Comparison of ENCODE assay signal across 8 mouse cellular contexts in genomic region chr4:98923568-98924070, GRCm38 (mm10). TPM values are rescaled to one million over a fixed set of nuclear protein-coding genes. Genes with fewer than 3 reads are reported as not detected.
DNase-seq lines count a peak whose midpoint lies in the region; ATAC-seq and TF ChIP-seq lines count a peak whose summit lies in the region.

Gene Usp1, plus strand, starts transcription at chr4:98923810.

- WGBS in embryonic facial prominence, embryonic 12.5 days = under 1% methylated on average over 66 of the region's 67 CpGs
- WGBS in heart, embryonic 11.5 days (ENCODE audit: insufficient replicate concordance) = under 1% methylated on average over 58 of the region's 67 CpGs
- WGBS in macrophage (ENCODE audit: missing documents) = 1% methylated on average over 58 of the region's 67 CpGs
- under 1% methylated on average over 66 of the region's 67 CpGs for WGBS in small intestine, adult 2 months

- DNase-seq in embryo, embryonic 10.5 days (ENCODE audit: low spot score) = peak; percentile 81
- no peak for DNase-seq in embryo, embryonic 10 days (ENCODE audit: low spot score)
- DNase-seq in WW6 (ENCODE audit: low read depth, low spot score) = peak; percentile 34
- DNase-seq in layer of hippocampus, adult 8-10 months (ENCODE audit: low spot score in 2 of 2) = peak in 1 of 2 experiments; percentile 79

- H3K27me3 ChIP-seq in embryonic facial prominence, embryonic 12.5 days = no peaks in the 10 kb centered on the region
- H3K27me3 ChIP-seq in heart, embryonic 11.5 days (ENCODE audit: control insufficient read depth, insufficient read depth, low read length) = no peaks in the 10 kb centered on the region
- H3K27me3 ChIP-seq in small intestine, adult 2 months (ENCODE audit: control insufficient read depth, insufficient read depth, low read length) = no peaks in the 10 kb centered on the region

- peaks cover 44% of the 10 kb centered on the region for H3K79me2 ChIP-seq in macrophage (ENCODE audit: inconsistent target)

- peak; percentile 16 for ATAC-seq in embryonic facial prominence, embryonic 12.5 days (ENCODE audit: insufficient number of reproducible peaks, insufficient read depth, low FRiP score, low TSS enrichment)
- ATAC-seq in heart, embryonic 11.5 days (replicated peaks; ENCODE audit: insufficient number of reproducible peaks, low FRiP score, low TSS enrichment) = peak; percentile 44

- peak within 1 kb of the TSS; percentile 97 for H3K4me3 ChIP-seq in embryonic facial prominence, embryonic 12.5 days
- peak within 1 kb of the TSS; percentile 87 for H3K4me3 ChIP-seq in heart, embryonic 11.5 days (ENCODE audit: low read depth, low read length)
- peak within 1 kb of the TSS; percentile 87 for H3K4me3 ChIP-seq in macrophage (ENCODE audit: inconsistent target)
- peak within 1 kb of the TSS; percentile 86 for H3K4me3 ChIP-seq in small intestine, adult 2 months (ENCODE audit: low read depth, low read length)

- TF ChIP-seq CTCF in small intestine, adult 2 months (IDR thresholded peaks at IDR 0.05; ENCODE audit: extremely low read depth, insufficient read length, insufficient replicate concordance, low read depth, low read length) = no peak

- peaks cover 9% of the 10 kb centered on the region for H3K4me1 ChIP-seq in embryonic facial prominence, embryonic 12.5 days
- peaks cover 12% of the 10 kb centered on the region for H3K4me1 ChIP-seq in heart, embryonic 11.5 days (ENCODE audit: control insufficient read depth, insufficient read depth, low read length)
- H3K4me1 ChIP-seq in small intestine, adult 2 months (ENCODE audit: control insufficient read depth, insufficient read depth, insufficient read length, low read length) = peaks cover 1% of the 10 kb centered on the region; the same call in 1 of the 2 replicates

- peak within 1 kb of the TSS; percentile 80 for H3K4me2 ChIP-seq in embryonic facial prominence, embryonic 12.5 days (replicated peaks)
- H3K4me2 ChIP-seq in heart, embryonic 11.5 days = peak within 1 kb of the TSS; percentile 93

- no peaks in the 10 kb centered on the region for H3K36me3 ChIP-seq in embryonic facial prominence, embryonic 12.5 days
- no peaks in the 10 kb centered on the region for H3K36me3 ChIP-seq in heart, embryonic 11.5 days (ENCODE audit: control insufficient read depth, insufficient read depth, low read length)
- no peaks in the 10 kb centered on the region for H3K36me3 ChIP-seq in macrophage (ENCODE audit: inconsistent target)
- H3K36me3 ChIP-seq in small intestine, adult 2 months (ENCODE audit: control insufficient read depth, insufficient read depth, low read length) = no peaks in the 10 kb centered on the region

- H3K27ac ChIP-seq in embryonic facial prominence, embryonic 12.5 days = peak within 1 kb of the TSS; percentile 100
- peak within 1 kb of the TSS; percentile 100 for H3K27ac ChIP-seq in heart, embryonic 11.5 days (ENCODE audit: low read depth, low read length)
- peak within 1 kb of the TSS; percentile 86 for H3K27ac ChIP-seq in macrophage
- peak within 1 kb of the TSS; percentile 100 for H3K27ac ChIP-seq in small intestine, adult 2 months (ENCODE audit: insufficient read depth, low read depth, low read length)

- no peaks in the 10 kb centered on the region for H3K9me3 ChIP-seq in embryonic facial prominence, embryonic 12.5 days
- no peaks in the 10 kb centered on the region for H3K9me3 ChIP-seq in heart, embryonic 11.5 days (replicated peaks; ENCODE audit: control insufficient read depth, low read length)

- peak within 1 kb of the TSS; percentile 94 for H3K9ac ChIP-seq in embryonic facial prominence, embryonic 12.5 days
- peak within 1 kb of the TSS; percentile 89 for H3K9ac ChIP-seq in heart, embryonic 11.5 days (ENCODE audit: low read depth, low read length)

- peak; percentile 78 for TF ChIP-seq POLR2A in small intestine, adult 2 months (IDR thresholded peaks at IDR 0.05; ENCODE audit: low read depth, low read length)

RNA-seq across cellular contexts. Expression of gene Usp1, which starts in this region (rescaled TPM):
- 117 and 138 TPM in 2 replicates for polyA plus RNA-seq in embryonic facial prominence, embryonic 12.5 days (2016; fragmentation: Nextera tagmentation; extraction: Ambion mirVana)
- polyA plus RNA-seq in heart, embryonic 11.5 days (2014; fragmentation: Nextera tagmentation; extraction: Ambion mirVana) = 54.4 and 55.8 TPM in 2 replicates
- total RNA-seq in layer of hippocampus, adult 8-10 months (2022) = 10 to 100 TPM; 25.5 to 29.2 (median 26.7) TPM
- 10 to 100 TPM in 10 of 26 experiments, 1 to 10 TPM in 16; 1.8 to 24.0 (median 8.8) TPM for total RNA-seq in macrophage (2018; cell fraction: chromatin; rRNA removed)
- total RNA-seq in macrophage (2018; cell fraction: cytosol; rRNA removed) = 10 to 100 TPM; 10.6 to 29.0 (median 21.1) TPM
- 10 to 100 TPM in 20 of 26 experiments, 1 to 10 TPM in 6; 4.6 to 40.4 (median 15.8) TPM for total RNA-seq in macrophage (2018; cell fraction: nucleus; rRNA removed)
- polyA plus RNA-seq in macrophage (2018) = 15.0 to 35.3 TPM (median 29.0 TPM) in 3 replicates
- 74.6 and 146 TPM in 2 replicates for polyA plus RNA-seq in small intestine, adult 2 months (2012; rRNA removed)
